Mouse (Mus musculus) neural tube, embryonic 13.5 days (tissue): ENCODE data around the gene Actr2. TPM values are rescaled to one million over a fixed set of nuclear protein-coding genes. Genes with fewer than 3 reads are reported as not detected.

ENCODE experiments used
- ATAC-seq: fragments of 200-750 bp; cut with Nextera tagmentation; 2 replicates; pipeline ENCODE4 v1.8.0; 2017; ENCODE audit warnings: low read depth, mild to moderate bottlenecking, moderate TSS enrichment, moderate library complexity
- H3K27ac ChIP-seq: fragments of 300-500 bp; sonication (generic); replicated peaks from 2 replicates; pipeline ENCODE4 v1.5.1; 2015; ENCODE audit warnings: moderate library complexity, mild to moderate bottlenecking, inconsistent platforms
- H3K27me3 ChIP-seq: fragments of 300-500 bp; sonication (generic); 2 replicates; pipeline ENCODE4 v1.6.1; 2015; ENCODE audit warnings: mild to moderate bottlenecking, inconsistent platforms
- H3K36me3 ChIP-seq: fragments of 300-500 bp; sonication (generic); 2 replicates; pipeline ENCODE4 v1.6.1; 2015; ENCODE audit warnings: mild to moderate bottlenecking, inconsistent platforms
- H3K4me1 ChIP-seq: fragments of 300-500 bp; sonication (generic); replicated peaks from 2 replicates; pipeline ENCODE4 v1.6.1; 2015; ENCODE audit warnings: inconsistent platforms
- H3K4me2 ChIP-seq: fragments of 300-500 bp; sonication (generic); 2 replicates; pipeline ENCODE4 v1.6.1; 2015; ENCODE audit warnings: inconsistent platforms, mild to moderate bottlenecking, moderate library complexity
- H3K4me3 ChIP-seq: fragments of 300-500 bp; sonication (generic); 2 replicates; pipeline ENCODE4 v1.5.1; 2015; ENCODE audit warnings: mild to moderate bottlenecking, inconsistent platforms
- H3K9ac ChIP-seq: fragments of 300-500 bp; sonication (generic); 2 replicates; pipeline ENCODE4 v1.6.1; 2015; ENCODE audit warnings: moderate library complexity, mild to moderate bottlenecking, inconsistent platforms
- H3K9me3 ChIP-seq: fragments of 300-500 bp; sonication (generic); 2 replicates; pipeline ENCODE4 v1.6.1; 2016; ENCODE audit warnings: inconsistent platforms
- WGBS: fragments of 180-500 bp; shearing (Covaris S2); methylation state at CpG from one replicate; pipeline ENCODE4 v1.1.7; 2015; 5-methylcytosine and 5-hydroxymethylcytosine counted together
- polyA plus RNA-seq: library from polyadenylated mRNA; unstranded; fragments of >200 nt; fragmentation: Nextera tagmentation; extraction: Ambion mirVana; gene quantifications from 2 replicates; pipeline ENCODE4 v1.2.1, GENCODE M21; 2015

Gene Actr2
- polyA plus RNA-seq, 1 experiment from 2014 or later: 159 TPM

DNA sequence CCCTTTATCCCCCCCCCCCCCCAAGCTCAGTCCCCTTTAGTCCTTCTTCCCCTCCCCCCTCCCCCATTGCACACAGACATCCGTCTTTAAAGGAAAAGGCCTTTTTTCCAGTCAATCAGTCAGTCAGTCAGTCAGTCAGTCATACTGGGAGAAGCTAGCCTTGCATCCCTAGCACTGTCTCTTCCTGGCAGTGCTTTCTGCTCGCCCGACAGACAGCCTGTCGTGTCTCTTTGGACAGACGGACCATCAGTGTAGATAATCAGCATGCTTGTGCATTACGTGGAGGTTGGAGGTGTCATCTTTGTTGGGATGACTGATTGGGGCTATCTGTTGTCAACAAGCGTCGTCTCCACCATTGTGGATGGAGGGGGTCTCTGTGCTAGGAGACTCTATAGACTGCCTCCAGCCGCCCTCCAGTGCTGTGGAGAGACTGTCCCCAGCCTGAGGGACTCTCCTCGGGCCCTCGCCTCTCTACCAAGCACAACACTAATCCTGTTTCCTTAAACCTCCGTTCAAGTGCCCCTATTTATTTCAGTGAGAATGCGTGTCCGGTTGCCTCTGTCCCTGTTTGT is 89.7 kb downstream of the Actr2 start:
- H3K27ac ChIP-seq: no peak overlapping the region
- H3K4me1 ChIP-seq: no peaks in the 10 kb centered on the region
- H3K4me2 ChIP-seq: no peak overlapping the region
- H3K4me3 ChIP-seq: no peak overlapping the region
- ATAC-seq: no peak
- H3K9me3 ChIP-seq: peaks cover 40% of the 10 kb centered on the region
- WGBS: 87% methylated on average over 14 of the region's 14 CpGs
- peaks cover 76% of the 10 kb centered on the region for H3K36me3 ChIP-seq
- no peak overlapping the region for H3K9ac ChIP-seq
- no peaks in the 10 kb centered on the region for H3K27me3 ChIP-seq

DNA sequence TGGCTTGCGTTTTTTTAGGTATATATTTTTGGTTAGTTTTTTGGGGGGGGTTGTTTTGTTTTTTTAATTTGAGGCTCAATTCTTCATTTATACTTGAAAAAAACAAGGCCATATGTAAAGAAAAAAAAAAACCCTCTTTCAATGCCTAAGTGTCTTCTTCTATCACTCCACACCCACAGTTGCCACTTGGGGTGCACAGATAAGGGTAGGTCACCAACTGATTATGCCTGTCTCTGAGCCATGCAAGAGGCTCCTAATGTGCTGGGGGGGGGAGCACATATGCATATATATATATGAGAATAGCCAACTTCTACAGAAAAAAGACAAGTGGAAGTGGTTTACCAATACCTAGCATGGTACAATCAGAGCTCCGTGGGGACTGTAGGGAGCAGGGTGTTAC is 90.3 kb downstream of the Actr2 start:
- no peak for ATAC-seq
- peaks cover 44% of the 10 kb centered on the region for H3K9me3 ChIP-seq
- no peak overlapping the region for H3K4me3 ChIP-seq
- H3K36me3 ChIP-seq: peaks cover 81% of the 10 kb centered on the region
- H3K4me2 ChIP-seq: no peak overlapping the region
- no peak overlapping the region for H3K27ac ChIP-seq
- H3K4me1 ChIP-seq: no peaks in the 10 kb centered on the region
- H3K9ac ChIP-seq: no peak overlapping the region
- WGBS: 94% methylated on average over 2 of the region's 2 CpGs
- no peaks in the 10 kb centered on the region for H3K27me3 ChIP-seq

DNA sequence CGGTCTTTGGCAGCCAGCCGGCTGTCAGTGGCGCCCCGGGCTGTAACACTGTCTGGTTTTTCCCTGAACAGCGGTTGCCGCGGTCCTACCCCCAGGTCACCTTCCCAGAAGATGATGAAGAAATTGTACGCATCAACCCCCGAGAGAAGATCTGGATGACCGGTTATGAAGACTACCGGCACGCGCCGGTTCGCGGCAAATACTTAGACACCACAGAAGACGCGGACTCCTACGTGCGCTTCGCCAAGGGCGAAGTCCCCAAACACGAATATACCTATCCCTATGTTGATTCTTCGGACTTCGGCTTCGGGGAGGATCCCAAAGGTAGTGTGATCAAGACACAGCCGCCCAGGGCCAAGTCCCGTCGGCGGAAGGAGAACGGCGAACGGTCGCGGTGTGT is 92.0 kb downstream of the Actr2 start:
- ATAC-seq: no peak
- peaks cover 88% of the 10 kb centered on the region for H3K36me3 ChIP-seq
- 97% methylated on average over 35 of the region's 35 CpGs for WGBS

DNA sequence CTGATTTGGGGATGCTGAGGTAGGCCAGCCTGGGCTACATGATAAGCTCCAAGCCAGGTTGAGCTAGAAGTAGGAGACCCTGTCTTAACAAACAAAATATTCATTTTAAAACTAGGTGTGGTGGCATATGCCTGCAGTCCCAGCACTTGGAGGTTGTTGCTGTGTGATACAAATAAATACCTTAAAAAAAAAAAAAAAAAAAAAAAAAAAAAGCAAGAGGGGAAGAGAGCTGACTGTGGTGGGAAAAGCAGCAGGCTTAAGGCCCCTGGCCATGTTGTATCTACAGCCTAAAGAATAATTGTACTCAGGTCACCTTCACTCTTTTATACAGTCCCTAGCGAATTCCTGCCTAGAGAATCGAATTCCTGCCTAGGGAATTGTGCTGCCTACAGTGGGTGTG is 93.8 kb downstream of the Actr2 start:
- H3K4me3 ChIP-seq: no peak overlapping the region
- H3K4me2 ChIP-seq: no peak overlapping the region
- no peaks in the 10 kb centered on the region for H3K4me1 ChIP-seq
- no peak overlapping the region for H3K9ac ChIP-seq
- no peak for ATAC-seq
- WGBS: 98% methylated on average over 2 of the region's 2 CpGs
- H3K27ac ChIP-seq: no peak overlapping the region
- H3K36me3 ChIP-seq: peaks cover 82% of the 10 kb centered on the region
- peaks cover 47% of the 10 kb centered on the region for H3K9me3 ChIP-seq
- no peaks in the 10 kb centered on the region for H3K27me3 ChIP-seq

More for the DNA sequence above, 92.0 kb downstream of the Actr2 start:
- Histone ChIP-seq H3K4me1 (no peaks in the 10 kb centered on the region), H3K9me3 (peaks cover 47% of the 10 kb centered on the region), H3K4me2 (no peak overlapping the region), H3K4me3 (no peak overlapping the region), H3K27ac (no peak overlapping the region), H3K9ac (no peak overlapping the region), H3K27me3 (no peaks in the 10 kb centered on the region)

DNA sequence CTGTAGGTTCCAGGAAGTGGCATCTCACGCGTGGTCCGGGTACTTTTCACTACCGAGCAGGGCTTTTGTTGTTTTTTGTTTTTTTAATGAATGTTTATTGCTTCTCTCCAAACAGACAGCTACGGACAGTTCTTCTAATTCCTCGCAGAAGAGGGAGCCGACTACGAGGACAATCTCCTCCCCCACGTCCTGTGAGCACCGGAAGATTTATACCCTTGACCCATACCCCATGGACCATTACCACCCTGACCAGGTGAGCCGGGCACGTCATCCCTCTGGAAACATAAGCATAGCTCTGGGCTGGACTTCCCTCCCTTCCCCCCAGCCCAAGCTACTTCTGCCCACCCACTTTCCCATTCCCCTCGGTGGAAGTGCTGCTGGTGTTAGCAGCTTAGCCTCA is 94.8 kb downstream of the Actr2 start:
- no peak for ATAC-seq

DNA sequence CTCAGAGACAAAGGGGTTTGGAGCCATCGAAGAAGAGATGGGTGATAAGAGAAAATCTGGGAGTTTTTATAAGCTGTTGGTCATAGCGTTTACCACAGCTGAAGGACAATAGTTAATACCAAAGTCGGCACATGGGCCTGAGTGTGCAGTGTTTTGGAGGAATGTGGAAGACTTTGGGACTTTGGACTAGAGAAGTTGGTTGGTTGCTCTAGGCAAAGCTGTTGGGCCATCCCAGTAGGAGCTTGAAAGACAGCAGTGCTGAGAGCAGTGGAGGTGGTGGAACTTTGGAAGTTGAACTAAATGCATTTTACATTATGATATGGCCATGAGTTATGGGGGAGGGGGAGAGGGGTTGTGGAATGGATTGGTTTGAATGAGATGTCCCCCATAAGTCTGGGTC is 99.3 kb downstream of the Actr2 start:
- peaks cover 11% of the 10 kb centered on the region for H3K9me3 ChIP-seq
- H3K4me3 ChIP-seq: no peak overlapping the region
- WGBS: 93% methylated on average over 3 of the region's 3 CpGs
- ATAC-seq: no peak
- peaks cover 19% of the 10 kb centered on the region for H3K4me1 ChIP-seq
- no peak overlapping the region for H3K27ac ChIP-seq
- no peaks in the 10 kb centered on the region for H3K27me3 ChIP-seq
- H3K36me3 ChIP-seq: peaks cover 61% of the 10 kb centered on the region
- H3K9ac ChIP-seq: no peak overlapping the region
- H3K4me2 ChIP-seq: no peak overlapping the region

More for the DNA sequence above, 94.8 kb downstream of the Actr2 start:
- Histone ChIP-seq H3K36me3 (peaks cover 78% of the 10 kb centered on the region), H3K27me3 (no peaks in the 10 kb centered on the region), H3K4me2 (no peak overlapping the region), H3K27ac (no peak overlapping the region), H3K9me3 (peaks cover 47% of the 10 kb centered on the region), H3K4me3 (no peak overlapping the region), H3K4me1 (no peaks in the 10 kb centered on the region), H3K9ac (no peak overlapping the region)
- 91% methylated on average over 13 of the region's 13 CpGs for WGBS

Other genes starting within 250 kb of the Actr2 start
- gene Spred2, start 188.5 kb downstream of the Actr2 start, polyA plus RNA-seq: 6.5 and 8.5 TPM in 2 replicates
- 315 and 339 TPM in 2 replicates for gene Rab1a, start 88.5 kb upstream of the Actr2 start, polyA plus RNA-seq
- 28.4 and 29.3 TPM in 2 replicates for gene Cep68, start 136.5 kb upstream of the Actr2 start, polyA plus RNA-seq
- gene Slc1a4, start 219.8 kb upstream of the Actr2 start, polyA plus RNA-seq: 37.6 and 41.2 TPM in 2 replicates